8 mouse cellular contexts compared by ENCODE assay signal in genomic region chr5:24426556-24427284, GRCm38 (mm10). TPM values are rescaled to one million over a fixed set of nuclear protein-coding genes. Genes with fewer than 3 reads are reported as not detected.
DNase-seq lines count a peak whose midpoint lies in the region; ATAC-seq and TF ChIP-seq lines count a peak whose summit lies in the region.

No protein-coding gene starts in this region.

- no peaks in the 10 kb centered on the region for H3K9me3 ChIP-seq in heart, embryonic 11.5 days (replicated peaks; ENCODE audit: control insufficient read depth, low read length)
- H3K9me3 ChIP-seq in MEL (replicated peaks; ENCODE audit: insufficient read depth, low read length), result no peaks in the 10 kb centered on the region
- no peaks in the 10 kb centered on the region for H3K9me3 ChIP-seq in hindbrain, embryonic 13.5 days
- H3K9me3 ChIP-seq in midbrain, embryonic 11.5 days (ENCODE audit: control insufficient read depth, low read length), result no peaks in the 10 kb centered on the region

- peaks cover 41% of the 10 kb centered on the region for H3K4me1 ChIP-seq in heart, embryonic 11.5 days (ENCODE audit: control insufficient read depth, insufficient read depth, low read length)
- peaks cover 6 to 22% of the 10 kb centered on the region in 2 experiments for H3K4me1 ChIP-seq in MEL (ENCODE audit: control insufficient read depth in 1 of 2, insufficient read depth in 2 of 2, low read length in 2 of 2)
- H3K4me1 ChIP-seq in hindbrain, embryonic 13.5 days (replicated peaks), result peaks cover 58% of the 10 kb centered on the region
- H3K4me1 ChIP-seq in midbrain, embryonic 11.5 days (ENCODE audit: control insufficient read depth, insufficient read depth, low read length), result peaks cover 49% of the 10 kb centered on the region

- no peak for TF ChIP-seq POLR2A in MEL (IDR thresholded peaks at IDR 0.05; ENCODE audit: control insufficient read depth in 1 of 2, insufficient read depth in 1 of 2, low read depth in 1 of 2, low read length in 2 of 2, poor library complexity in 1 of 2)

- TF ChIP-seq RAD21 in MEL (IDR thresholded peaks at IDR 0.05; ENCODE audit: low read depth, low read length), result no peak

- H3K4me2 ChIP-seq in heart, embryonic 11.5 days, result peak overlapping the region; percentile 95
- peak overlapping the region; percentile 83 for H3K4me2 ChIP-seq in hindbrain, embryonic 13.5 days
- H3K4me2 ChIP-seq in midbrain, embryonic 11.5 days, result peak overlapping the region; percentile 79

- TF ChIP-seq CTCF in MEL (IDR thresholded peaks at IDR 0.05 in 2 of 3, conservative IDR thresholded peaks at IDR 0.05 in 1 of 3; ENCODE audit: control insufficient read depth in 1 of 3, insufficient read depth in 1 of 3, low read depth in 2 of 3, low read length in 3 of 3, poor library complexity in 1 of 3, severe bottlenecking in 1 of 3), result no peak; a peak in 1 of 6 replicates

- H3K4me3 ChIP-seq in heart, embryonic 11.5 days (ENCODE audit: low read depth, low read length), result peak overlapping the region; percentile 74
- H3K4me3 ChIP-seq in MEL (ENCODE audit: control insufficient read depth in 1 of 2, insufficient read depth in 1 of 2, low read depth in 2 of 2, low read length in 2 of 2), result peak overlapping the region; percentile 1 to 21; a peak in 1 of 4 replicates
- H3K4me3 ChIP-seq in hindbrain, embryonic 13.5 days, result peak overlapping the region; percentile 64
- peak overlapping the region; percentile 59 for H3K4me3 ChIP-seq in midbrain, embryonic 11.5 days (ENCODE audit: low read depth, low read length)

- ATAC-seq in heart, embryonic 11.5 days (replicated peaks; ENCODE audit: insufficient number of reproducible peaks, low FRiP score, low TSS enrichment), result no peak
- ATAC-seq in hindbrain, embryonic 13.5 days (ENCODE audit: low FRiP score), result no peak
- no peak for ATAC-seq in midbrain, embryonic 11.5 days (ENCODE audit: low FRiP score)
- ATAC-seq in activated CD4-positive, CD25-positive, alpha-beta regulatory T cell, adult 4 months, result no peak

- no peak overlapping the region for H3K9ac ChIP-seq in heart, embryonic 11.5 days (ENCODE audit: low read depth, low read length)
- peak overlapping the region; percentile 15 for H3K9ac ChIP-seq in MEL (ENCODE audit: control insufficient read depth, low read depth, low read length, poor library complexity, severe bottlenecking)
- H3K9ac ChIP-seq in hindbrain, embryonic 13.5 days, result peak overlapping the region; percentile 13; the same call in 1 of the 2 replicates
- 0 out of 2 replicates have a peak overlapping the region, but pooled peaks have one; percentile 2 for H3K9ac ChIP-seq in midbrain, embryonic 11.5 days (ENCODE audit: low read length)

- H3K36me3 ChIP-seq in heart, embryonic 11.5 days (ENCODE audit: control insufficient read depth, insufficient read depth, low read length), result peaks cover 20% of the 10 kb centered on the region
- H3K36me3 ChIP-seq in MEL (ENCODE audit: control insufficient read depth in 1 of 2, insufficient read depth in 2 of 2, low read length in 2 of 2), result peaks cover 2 to 17% of the 10 kb centered on the region in 2 experiments
- peaks cover 21% of the 10 kb centered on the region for H3K36me3 ChIP-seq in hindbrain, embryonic 13.5 days
- peaks cover 3% of the 10 kb centered on the region; the same call in 1 of the 2 replicates for H3K36me3 ChIP-seq in midbrain, embryonic 11.5 days (ENCODE audit: control insufficient read depth, insufficient read depth, low read length)

- intact Hi-C loops in heart, postnatal 25 days (cut with DNase I), result loop anchor here (2.0 kb wide), 1 partner anchor 16 kb away; no protein-coding TSS in a partner anchor

- H3K79me2 ChIP-seq in MEL (ENCODE audit: control insufficient read depth, insufficient read depth, low read length, poor library complexity), result peaks cover 14% of the 10 kb centered on the region

- no peak overlapping the region for H3K27ac ChIP-seq in heart, embryonic 11.5 days (ENCODE audit: low read depth, low read length)
- H3K27ac ChIP-seq in MEL (ENCODE audit: control insufficient read depth, low read depth, low read length), result no peak overlapping the region
- H3K27ac ChIP-seq in hindbrain, embryonic 13.5 days, result peak overlapping the region; percentile 10
- no peak overlapping the region for H3K27ac ChIP-seq in midbrain, embryonic 11.5 days (ENCODE audit: low read depth, low read length)

- 14% methylated on average over 9 of the region's 9 CpGs for WGBS in heart, embryonic 11.5 days (ENCODE audit: insufficient replicate concordance)
- 14% methylated on average over 9 of the region's 9 CpGs for whole genome bisulfite sequencing in hindbrain, embryonic 13.5 days
- WGBS in midbrain, embryonic 11.5 days, result 7% methylated on average over 9 of the region's 9 CpGs

- TF ChIP-seq EP300 in MEL (IDR thresholded peaks at IDR 0.05; ENCODE audit: low read depth in 1 of 2, low read length in 2 of 2), result no peak

- H3K27me3 ChIP-seq in heart, embryonic 11.5 days (ENCODE audit: control insufficient read depth, insufficient read depth, low read length), result no peaks in the 10 kb centered on the region
- no peaks in the 10 kb centered on the region for H3K27me3 ChIP-seq in MEL (ENCODE audit: control insufficient read depth in 1 of 2, insufficient read depth in 2 of 2, low read length in 2 of 2)
- peaks cover 22% of the 10 kb centered on the region for H3K27me3 ChIP-seq in hindbrain, embryonic 13.5 days
- H3K27me3 ChIP-seq in midbrain, embryonic 11.5 days (ENCODE audit: control insufficient read depth, insufficient read depth, low read length), result no peaks in the 10 kb centered on the region

- no peak for DNase-seq in heart, postnatal 25 days (ENCODE audit: low spot score)
- DNase-seq in MEL (ENCODE audit: low read depth, low spot score), result peak; percentile 72
- DNase-seq in midbrain, embryonic 11.5 days (ENCODE audit: low spot score, missing footprints), result no peak
- DNase-seq in c-Kit-positive CD71-positive TER-119-positive erythroid progenitor cells, embryonic 14.5 days (ENCODE audit: low spot score), result no peak
- DNase-seq in retina, postnatal 1 day, result no peak

RNA-seq across cellular contexts. Expression of gene Slc4a2, which starts 3.1 kb away (rescaled TPM):
- 17.7 and 17.9 TPM in 2 replicates for polyA plus RNA-seq in heart, embryonic 11.5 days (2014; fragmentation: Nextera tagmentation; extraction: Ambion mirVana)
- 10 to 100 TPM; 29.7 to 31.3 TPM for total RNA-seq in heart, postnatal 25 days (2021)
- total RNA-seq in MEL (2012; rRNA removed), result 20.1 and 20.9 TPM in 2 replicates
- polyA plus RNA-seq in MEL (2012; ENCODE audit: insufficient read depth in 1 of 2, insufficient read length in 2 of 2, low read depth in 1 of 2, low replicate concordance in 2 of 2, missing spikeins in 1 of 2), result 10 to 100 TPM in 1 of 2 experiments, not detected in 1; 56.3 TPM
- 22.5 and 28.5 TPM in 2 replicates for polyA plus RNA-seq in hindbrain, embryonic 13.5 days (2015; fragmentation: Nextera tagmentation; extraction: Ambion mirVana)
- 16.7 and 21.5 TPM in 2 replicates for polyA plus RNA-seq in midbrain, embryonic 11.5 days (2014; fragmentation: Nextera tagmentation; extraction: Ambion mirVana)
- 10 to 100 TPM; 12.2 to 13.3 TPM for polyA plus RNA-seq in activated CD4-positive, CD25-positive, alpha-beta regulatory T cell, adult 4 months (2017; shearing (Covaris generic))

RNA-seq across cellular contexts. Expression of gene Cdk5, which starts 3.4 kb away (rescaled TPM):
- 34.0 and 36.2 TPM in 2 replicates for polyA plus RNA-seq in heart, embryonic 11.5 days (2014; fragmentation: Nextera tagmentation; extraction: Ambion mirVana)
- total RNA-seq in heart, postnatal 25 days (2021), result 10 to 100 TPM; 19.2 to 22.8 TPM
- 18.2 and 24.8 TPM in 2 replicates for total RNA-seq in MEL (2012; rRNA removed)
- 10 to 100 TPM in 1 of 2 experiments, not detected in 1; 82.6 TPM for polyA plus RNA-seq in MEL (2012; ENCODE audit: insufficient read depth in 1 of 2, insufficient read length in 2 of 2, low read depth in 1 of 2, low replicate concordance in 2 of 2, missing spikeins in 1 of 2)
- 104 and 106 TPM in 2 replicates for polyA plus RNA-seq in hindbrain, embryonic 13.5 days (2015; fragmentation: Nextera tagmentation; extraction: Ambion mirVana)
- polyA plus RNA-seq in midbrain, embryonic 11.5 days (2014; fragmentation: Nextera tagmentation; extraction: Ambion mirVana), result 52.8 and 58.1 TPM in 2 replicates
- 10 to 100 TPM; 54.8 to 58.3 TPM for polyA plus RNA-seq in activated CD4-positive, CD25-positive, alpha-beta regulatory T cell, adult 4 months (2017; shearing (Covaris generic))

RNA-seq across cellular contexts. Expression of gene Asic3, which starts 13.5 kb away (rescaled TPM):
- 0.20 TPM in 1 of 2 replicates, not detected in the other for polyA plus RNA-seq in heart, embryonic 11.5 days (2014; fragmentation: Nextera tagmentation; extraction: Ambion mirVana)
- total RNA-seq in heart, postnatal 25 days (2021), result under 1 TPM in 1 of 2 experiments, not detected in 1; 0.17 TPM
- total RNA-seq in MEL (2012; rRNA removed), result 0.04 TPM in 1 of 2 replicates, not detected in the other
- under 1 TPM in 1 of 2 experiments, not detected in 1; 0.35 TPM for polyA plus RNA-seq in MEL (2012; ENCODE audit: insufficient read depth in 1 of 2, insufficient read length in 2 of 2, low read depth in 1 of 2, low replicate concordance in 2 of 2, missing spikeins in 1 of 2)
- 0.94 and 1.3 TPM in 2 replicates for polyA plus RNA-seq in hindbrain, embryonic 13.5 days (2015; fragmentation: Nextera tagmentation; extraction: Ambion mirVana)
- polyA plus RNA-seq in midbrain, embryonic 11.5 days (2014; fragmentation: Nextera tagmentation; extraction: Ambion mirVana), result 0.30 TPM in 1 of 2 replicates, not detected in the other
- under 1 TPM in 1 of 2 experiments, not detected in 1; 0.85 TPM for polyA plus RNA-seq in activated CD4-positive, CD25-positive, alpha-beta regulatory T cell, adult 4 months (2017; shearing (Covaris generic))

RNA-seq across cellular contexts. Expression of gene Fastk, which starts 18.4 kb away (rescaled TPM):
- 158 and 165 TPM in 2 replicates for polyA plus RNA-seq in heart, embryonic 11.5 days (2014; fragmentation: Nextera tagmentation; extraction: Ambion mirVana)
- 100 to 1,000 TPM; 275 to 314 TPM for total RNA-seq in heart, postnatal 25 days (2021)
- total RNA-seq in MEL (2012; rRNA removed), result 87.6 and 111 TPM in 2 replicates
- 100 to 1,000 TPM; 228 to 273 TPM for polyA plus RNA-seq in MEL (2012; ENCODE audit: insufficient read depth in 1 of 2, insufficient read length in 2 of 2, low read depth in 1 of 2, low replicate concordance in 2 of 2, missing spikeins in 1 of 2)
- polyA plus RNA-seq in hindbrain, embryonic 13.5 days (2015; fragmentation: Nextera tagmentation; extraction: Ambion mirVana), result 88.1 and 96.1 TPM in 2 replicates
- polyA plus RNA-seq in midbrain, embryonic 11.5 days (2014; fragmentation: Nextera tagmentation; extraction: Ambion mirVana), result 79.3 and 84.6 TPM in 2 replicates
- 10 to 100 TPM; 34.9 to 49.5 TPM for polyA plus RNA-seq in activated CD4-positive, CD25-positive, alpha-beta regulatory T cell, adult 4 months (2017; shearing (Covaris generic))

RNA-seq across cellular contexts. Expression of gene Tmub1, which starts 20.9 kb away (rescaled TPM):
- 21.5 and 22.6 TPM in 2 replicates for polyA plus RNA-seq in heart, embryonic 11.5 days (2014; fragmentation: Nextera tagmentation; extraction: Ambion mirVana)
- 10 to 100 TPM in 1 of 2 experiments, 1 to 10 TPM in 1; 9.1 to 12.0 TPM for total RNA-seq in heart, postnatal 25 days (2021)
- total RNA-seq in MEL (2012; rRNA removed), result 16.4 and 17.8 TPM in 2 replicates
- polyA plus RNA-seq in MEL (2012; ENCODE audit: insufficient read depth in 1 of 2, insufficient read length in 2 of 2, low read depth in 1 of 2, low replicate concordance in 2 of 2, missing spikeins in 1 of 2), result 10 to 100 TPM in 1 of 2 experiments, not detected in 1; 36.0 TPM
- 51.9 and 57.4 TPM in 2 replicates for polyA plus RNA-seq in hindbrain, embryonic 13.5 days (2015; fragmentation: Nextera tagmentation; extraction: Ambion mirVana)
- 30.5 and 32.3 TPM in 2 replicates for polyA plus RNA-seq in midbrain, embryonic 11.5 days (2014; fragmentation: Nextera tagmentation; extraction: Ambion mirVana)
- polyA plus RNA-seq in activated CD4-positive, CD25-positive, alpha-beta regulatory T cell, adult 4 months (2017; shearing (Covaris generic)), result 10 to 100 TPM; 51.1 to 65.5 TPM

Comparison
In these comparisons a context has a peak if more than half of its experiments do, and no peak if none do; other contexts are left out.
1. H3K4me3 ChIP-seq: peak in every context shown above with its lines; median percentile 74 in heart, embryonic 11.5 days; 64 in hindbrain, embryonic 13.5 days; 59 in midbrain, embryonic 11.5 days; 11 in MEL.